3 mouse cellular contexts compared by ENCODE assay signal in genomic region chr13:96786071-96786470, GRCm38 (mm10).
DNase-seq lines count a peak whose midpoint lies in the region.

No protein-coding gene starts in this region.

- DNase-seq in ES-CJ7 (ENCODE audit: low read depth, low spot score) (peak; percentile 53), R1 (ENCODE audit: low read depth, low spot score) (peak; percentile 54), ZHBTc4 (ENCODE audit: low read depth, low spot score) (peak; percentile 44)
